Mouse (Mus musculus) forebrain, embryonic 16.5 days (tissue): Measurements from ENCODE around the gene Cdhr2. TPM values are rescaled to one million over a fixed set of nuclear protein-coding genes. Genes with fewer than 3 reads are reported as not detected.

Experiments used
- ATAC-seq: fragments of 200-750 bp; cut with Nextera tagmentation; 2 replicates; pipeline ENCODE4 v1.8.0; 2017; ENCODE audit warnings: mild to moderate bottlenecking, moderate library complexity
- H3K27ac ChIP-seq: fragments of 300-500 bp; sonication (generic); 2 replicates; pipeline ENCODE4 v1.5.1; 2014; ENCODE audit warnings: low read length, control low read depth
- H3K27me3 ChIP-seq: fragments of 300-500 bp; sonication (generic); replicated peaks from 2 replicates; pipeline ENCODE4 v1.6.1; 2014; ENCODE audit warnings: low read length; ENCODE audit not compliant: control insufficient read depth, insufficient read depth
- H3K36me3 ChIP-seq: fragments of 300-500 bp; sonication (generic); 2 replicates; pipeline ENCODE4 v1.6.1; 2014; ENCODE audit not compliant: control insufficient read depth, insufficient read depth
- H3K4me1 ChIP-seq: fragments of 300-500 bp; sonication (generic); replicated peaks from 2 replicates; pipeline ENCODE4 v1.6.1; 2014; ENCODE audit warnings: low read length; ENCODE audit not compliant: control insufficient read depth, insufficient read depth
- H3K4me2 ChIP-seq: fragments of 300-500 bp; sonication (generic); 2 replicates; pipeline ENCODE4 v1.6.1; 2014; ENCODE audit warnings: mild to moderate bottlenecking, low read length, control low read depth
- H3K4me3 ChIP-seq: fragments of 300-500 bp; sonication (generic); replicated peaks from 2 replicates; pipeline ENCODE4 v1.5.1; 2014; ENCODE audit warnings: mild to moderate bottlenecking, low read length, control low read depth
- H3K9ac ChIP-seq: fragments of 300-500 bp; sonication (generic); replicated peaks from 2 replicates; pipeline ENCODE4 v1.6.1; 2014; ENCODE audit warnings: low read depth, low read length, control low read depth
- H3K9me3 ChIP-seq: fragments of 300-500 bp; sonication (generic); 2 replicates; pipeline ENCODE4 v1.6.1; 2016; ENCODE audit warnings: low read length; ENCODE audit not compliant: control insufficient read depth
- WGBS: fragments of 180-500 bp; shearing (Covaris S2); extraction: QIAGEN DNeasy Blood & Tissue Kit; methylation state at CpG from one replicate; pipeline ENCODE4 v1.1.7; 2014; 5-methylcytosine and 5-hydroxymethylcytosine counted together
- polyA plus RNA-seq: library from polyadenylated mRNA; unstranded; fragments of >200 nt; fragmentation: Nextera tagmentation; extraction: Ambion mirVana; gene quantifications from 2 replicates; pipeline ENCODE4 v1.2.1, GENCODE M21; 2015

The Cdhr2 gene
- polyA plus RNA-seq, 1 experiment from 2014 or later, result 0.25 TPM

GRCm38 (mm10) chr13:54710866-54711265 is 9.6 kb downstream of the Cdhr2 start:
- ATAC-seq, result no peak
- no peak overlapping the region for H3K4me2 ChIP-seq
- H3K27ac ChIP-seq, result no peak overlapping the region
- H3K4me3 ChIP-seq, result no peak overlapping the region
- no peaks in the 10 kb centered on the region for H3K4me1 ChIP-seq
- 67% methylated on average over 3 of the region's 3 CpGs for WGBS
- no peak overlapping the region for H3K9ac ChIP-seq
- H3K36me3 ChIP-seq, result no peaks in the 10 kb centered on the region
- H3K9me3 ChIP-seq, result no peaks in the 10 kb centered on the region
- no peaks in the 10 kb centered on the region for H3K27me3 ChIP-seq

GRCm38 (mm10) chr13:54714393-54714792 is 13.1 kb downstream of the Cdhr2 start:
- no peaks in the 10 kb centered on the region for H3K9me3 ChIP-seq
- no peak overlapping the region for H3K4me2 ChIP-seq
- H3K9ac ChIP-seq, result no peak overlapping the region
- 45% methylated on average over 4 of the region's 4 CpGs for WGBS
- no peaks in the 10 kb centered on the region for H3K4me1 ChIP-seq
- no peak overlapping the region for H3K27ac ChIP-seq
- H3K36me3 ChIP-seq, result no peaks in the 10 kb centered on the region
- no peaks in the 10 kb centered on the region for H3K27me3 ChIP-seq
- no peak overlapping the region for H3K4me3 ChIP-seq
- ATAC-seq, result no peak

- no peak for ATAC-seq
- Histone ChIP-seq H3K9me3 (no peaks in the 10 kb centered on the region), H3K4me2 (no peak overlapping the region), H3K9ac (no peak overlapping the region), H3K4me1 (no peaks in the 10 kb centered on the region), H3K27me3 (no peaks in the 10 kb centered on the region), H3K27ac (no peak overlapping the region), H3K4me3 (no peak overlapping the region), H3K36me3 (no peaks in the 10 kb centered on the region)
- WGBS, result 67% methylated on average over 10 of the region's 10 CpGs
Measured at GRCm38 (mm10) chr13:54714996-54715395, 13.7 kb downstream of the Cdhr2 start.

GRCm38 (mm10) chr13:54716916-54717315 is 15.7 kb downstream of the Cdhr2 start:
- Histone ChIP-seq H3K9ac (no peak overlapping the region), H3K4me3 (no peak overlapping the region), H3K27me3 (no peaks in the 10 kb centered on the region), H3K36me3 (no peaks in the 10 kb centered on the region), H3K27ac (no peak overlapping the region), H3K9me3 (no peaks in the 10 kb centered on the region), H3K4me1 (no peaks in the 10 kb centered on the region), H3K4me2 (no peak overlapping the region)
- ATAC-seq, result 0 out of 2 replicates have a peak, but pooled peaks have one; percentile 23
- WGBS, result 3% methylated on average over 5 of the region's 5 CpGs

GRCm38 (mm10) chr13:54723143-54723542 is 21.9 kb downstream of the Cdhr2 start:
- Histone ChIP-seq H3K36me3 (no peaks in the 10 kb centered on the region), H3K4me1 (no peaks in the 10 kb centered on the region), H3K9me3 (peaks cover 3% of the 10 kb centered on the region), H3K27me3 (no peaks in the 10 kb centered on the region), H3K4me3 (no peak overlapping the region), H3K27ac (no peak overlapping the region), H3K9ac (no peak overlapping the region), H3K4me2 (no peak overlapping the region)
- WGBS, result 94% methylated on average over 3 of the region's 3 CpGs
- ATAC-seq, result no peak

- H3K4me1 ChIP-seq, result no peaks in the 10 kb centered on the region
- H3K9me3 ChIP-seq, result peaks cover 3% of the 10 kb centered on the region
- no peak overlapping the region for H3K9ac ChIP-seq
- WGBS, result 59% methylated on average over 11 of the region's 11 CpGs
- H3K36me3 ChIP-seq, result no peaks in the 10 kb centered on the region
- no peak overlapping the region for H3K27ac ChIP-seq
- ATAC-seq, result no peak
- no peak overlapping the region for H3K4me2 ChIP-seq
- no peaks in the 10 kb centered on the region for H3K27me3 ChIP-seq
- no peak overlapping the region for H3K4me3 ChIP-seq
Measured at GRCm38 (mm10) chr13:54726131-54726530, 24.9 kb downstream of the Cdhr2 start.

- WGBS, result 30% methylated on average over 3 of the region's 3 CpGs
- Histone ChIP-seq H3K9ac (no peak overlapping the region), H3K4me3 (no peak overlapping the region), H3K36me3 (peaks cover 40% of the 10 kb centered on the region), H3K4me1 (peaks cover 16% of the 10 kb centered on the region), H3K27me3 (0 out of 2 replicates have a peak, but pooled peaks cover 11% of the 10 kb centered on the region), H3K27ac (no peak overlapping the region), H3K9me3 (no peaks in the 10 kb centered on the region), H3K4me2 (no peak overlapping the region)
- no peak for ATAC-seq
Measured at GRCm38 (mm10) chr13:54736931-54737330, 35.7 kb downstream of the Cdhr2 start.

- Histone ChIP-seq H3K27me3 (0 out of 2 replicates have a peak, but pooled peaks cover 11% of the 10 kb centered on the region), H3K9ac (peak overlapping the region; percentile 13; the same call in 1 of the 2 replicates), H3K4me2 (peak overlapping the region; percentile 34), H3K36me3 (peaks cover 40% of the 10 kb centered on the region), H3K4me1 (peaks cover 16% of the 10 kb centered on the region), H3K9me3 (no peaks in the 10 kb centered on the region), H3K27ac (no peak overlapping the region), H3K4me3 (peak overlapping the region; percentile 17; the same call in 1 of the 2 replicates)
- ATAC-seq, result peak; percentile 75
- 2% methylated on average over 78 of the region's 87 CpGs for WGBS
Measured at GRCm38 (mm10) chr13:54737488-54738212, 36.4 kb downstream of the Cdhr2 start.

GRCm38 (mm10) chr13:54738213-54738601 is 36.9 kb downstream of the Cdhr2 start:
- Histone ChIP-seq H3K4me3 (no peak overlapping the region), H3K36me3 (peaks cover 40% of the 10 kb centered on the region), H3K9me3 (no peaks in the 10 kb centered on the region), H3K4me2 (peak overlapping the region; percentile 34), H3K4me1 (peaks cover 16% of the 10 kb centered on the region), H3K27ac (no peak overlapping the region), H3K9ac (peak overlapping the region; percentile 13; the same call in 1 of the 2 replicates), H3K27me3 (0 out of 2 replicates have a peak, but pooled peaks cover 11% of the 10 kb centered on the region)
- 0 out of 2 replicates have a peak, but pooled peaks have one; percentile 11 for ATAC-seq
- 6% methylated on average over 25 of the region's 34 CpGs for WGBS
